Mouse (Mus musculus) left cerebral cortex, postnatal 14 days (tissue): ENCODE data around the gene Tbp. TPM values are rescaled to one million over a fixed set of nuclear protein-coding genes. Genes with fewer than 3 reads are reported as not detected.

Experiments
- DNase-seq, 2 experiments: peaks; one replicate each; pipeline ENCODE4 v3.0.0; 2021 to 2022; ENCODE audit warnings: low spot score in 2 of 2, mixed read lengths in 1 of 2
- intact Hi-C: fragments of 180-260 bp; cut with DNase I; formaldehyde crosslinking; loops from one replicate; pipeline ENCODE4 v1.15.1; 2025
- long read RNA-seq, 2 experiments: library from polyadenylated mRNA; stranded (forward); transcript quantifications; one replicate each; pipeline ENCODE4 v2.0.0; 2021
- total RNA-seq, 2 experiments: library from RNA; stranded (reverse); gene quantifications; 2 replicates each; pipeline ENCODE4 v1.2.3; 2021

The Tbp gene
- total RNA-seq, result 10 to 100 TPM; 25.3 to 31.0 TPM
- long read RNA-seq, experiment 1, full-length matches to known transcripts, result 8 of 16 reads
- long read RNA-seq, experiment 1, partial matches to known transcripts, result 2 of 16 reads
- long read RNA-seq, experiment 1, other reads (novel, unspliced or antisense), result 6 of 16 reads
- long read RNA-seq, experiment 2, full-length matches to known transcripts, result 9 of 15 reads
- long read RNA-seq, experiment 2, partial matches to known transcripts, result 1 of 15 reads
- long read RNA-seq, experiment 2, other reads (novel, unspliced or antisense), result 5 of 15 reads

DNA sequence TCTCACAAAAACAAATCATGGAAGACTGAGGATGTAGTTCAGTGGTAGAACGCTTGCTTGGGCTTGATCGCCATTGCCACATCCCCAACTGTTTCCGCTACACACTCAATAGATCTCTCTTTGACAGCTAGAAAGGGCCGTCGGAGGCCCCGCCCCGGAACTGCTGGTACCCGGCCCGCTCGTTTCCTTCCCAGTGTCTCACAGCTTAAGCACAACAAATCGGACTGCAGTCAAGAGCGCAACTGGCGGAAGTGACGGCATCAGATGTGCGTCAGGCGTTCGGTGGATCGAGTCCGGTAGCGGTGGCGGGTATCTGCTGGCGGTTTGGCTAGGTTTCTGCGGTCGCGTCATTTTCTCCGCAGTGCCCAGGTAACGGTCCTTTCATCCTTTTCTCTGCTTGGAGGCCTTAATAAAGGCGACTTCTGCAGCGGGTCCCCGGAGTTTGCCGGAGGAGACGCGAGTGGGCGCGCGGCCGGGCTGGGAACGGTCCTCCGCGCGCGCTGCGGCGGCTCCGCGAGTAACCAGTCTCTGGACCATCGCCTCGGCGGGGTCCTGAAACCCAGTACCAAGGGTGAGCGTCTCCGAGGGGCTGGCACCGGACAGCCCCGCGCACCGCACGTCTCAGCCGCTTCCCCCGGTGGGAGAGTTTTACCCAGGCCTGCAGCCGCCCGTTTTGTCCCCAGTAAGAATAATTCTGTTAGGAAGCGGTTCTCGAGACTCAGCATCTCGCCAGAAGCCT, at the start of gene Tbp, which contains the start of gene Psmb1:
Gene Tbp (plus strand): TSS at position 233 of the 739 bp plus-strand sequence.
Gene Psmb1 (minus strand): TSS at position 96 of the 739 bp plus-strand sequence.
- intact Hi-C loops, result no loop called here
- peak; percentile 98 for DNase-seq

DNA sequence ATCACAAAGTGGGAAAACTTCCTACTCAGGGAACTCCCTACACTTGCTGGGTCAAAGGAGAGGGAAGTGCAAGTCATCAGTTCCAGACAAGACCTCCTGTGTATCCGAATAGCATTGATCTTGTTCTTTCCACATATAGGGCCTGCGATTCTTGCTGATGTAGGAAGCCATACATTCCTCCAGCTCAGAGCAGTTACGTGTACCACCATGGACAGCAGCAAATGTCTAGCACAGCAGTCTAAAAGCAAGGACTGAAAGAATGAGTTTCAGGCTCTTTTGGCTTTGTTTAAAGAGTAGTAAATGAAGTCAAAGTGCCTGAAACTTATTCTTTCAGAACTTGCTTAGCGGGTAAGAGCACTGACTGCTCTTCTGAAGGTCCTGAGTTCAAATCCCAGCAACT, 44.5 kb upstream of the Tbp start:
- intact Hi-C loops, result no loop called here
- no peak for DNase-seq

DNA sequence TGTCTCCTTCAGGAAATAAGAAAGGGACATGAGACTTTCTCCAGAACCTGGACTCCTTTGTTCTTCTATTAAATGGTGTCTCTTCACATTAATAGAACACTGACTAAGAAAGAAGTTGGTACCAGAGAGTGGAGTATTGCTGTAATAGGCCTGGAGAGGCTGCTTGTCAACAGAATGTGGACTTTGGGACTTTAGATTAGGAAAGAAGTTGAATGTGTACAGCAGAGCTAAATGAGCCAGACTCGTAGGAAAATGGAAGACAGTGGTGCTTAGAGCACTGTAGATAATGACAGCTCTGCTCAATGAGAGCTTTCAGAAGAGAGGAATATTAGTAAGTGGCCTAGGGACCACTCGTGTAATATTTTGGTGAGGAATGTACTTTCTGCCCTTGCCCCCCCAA, 43.1 kb upstream of the Tbp start:
- intact Hi-C loops, result no loop called here
- DNase-seq, result no peak

DNA sequence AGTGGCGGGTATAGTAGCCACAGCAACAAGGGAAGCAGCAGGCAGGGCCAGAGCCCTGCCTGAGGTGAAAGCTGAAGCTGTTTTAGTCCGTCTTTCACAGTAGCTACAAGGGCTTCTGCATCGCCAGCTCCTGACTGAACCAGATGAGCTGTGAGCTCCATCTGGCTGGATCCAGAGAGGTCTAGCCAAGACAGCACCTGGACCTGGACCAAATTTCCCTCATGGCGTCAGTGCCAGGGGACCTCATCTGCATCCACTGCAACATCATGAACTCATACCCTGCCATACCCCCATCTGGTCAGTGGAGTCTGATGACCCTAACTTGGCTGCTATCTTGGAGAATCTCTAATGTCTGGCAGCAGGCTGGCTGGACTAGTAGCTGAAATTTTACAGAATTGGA, 39.9 kb upstream of the Tbp start:
- intact Hi-C loops, result no loop called here
- no peak for DNase-seq

DNA sequence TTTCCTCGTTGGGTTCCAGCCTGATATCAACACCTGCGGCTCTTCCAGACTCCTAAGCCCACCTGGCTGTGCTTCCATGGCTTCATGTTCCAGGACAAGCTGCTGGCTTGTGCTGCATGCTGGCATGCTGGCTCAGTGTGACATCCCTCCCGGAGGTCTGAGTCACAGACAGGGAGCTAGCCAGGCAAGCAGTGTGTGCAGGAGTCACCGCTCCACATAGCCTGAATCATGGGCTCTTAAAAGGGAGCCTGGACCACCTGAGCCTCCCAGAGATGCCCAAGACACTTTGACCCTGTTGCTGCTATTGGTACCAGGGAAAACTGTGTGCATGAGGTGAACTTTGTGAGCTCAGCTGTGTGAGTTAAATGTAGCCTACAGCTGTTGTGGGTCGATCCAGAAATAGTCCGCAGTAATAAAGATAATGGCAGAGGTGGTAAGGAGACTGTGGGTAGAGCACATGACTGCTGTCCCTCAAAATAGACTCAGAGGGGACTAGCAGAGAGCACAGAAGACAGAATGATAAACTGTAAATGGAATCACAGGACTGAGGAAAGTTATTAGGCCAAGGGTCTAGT, 37.7 kb upstream of the Tbp start:
- no peak for DNase-seq
- intact Hi-C loops, result no loop called here

DNA sequence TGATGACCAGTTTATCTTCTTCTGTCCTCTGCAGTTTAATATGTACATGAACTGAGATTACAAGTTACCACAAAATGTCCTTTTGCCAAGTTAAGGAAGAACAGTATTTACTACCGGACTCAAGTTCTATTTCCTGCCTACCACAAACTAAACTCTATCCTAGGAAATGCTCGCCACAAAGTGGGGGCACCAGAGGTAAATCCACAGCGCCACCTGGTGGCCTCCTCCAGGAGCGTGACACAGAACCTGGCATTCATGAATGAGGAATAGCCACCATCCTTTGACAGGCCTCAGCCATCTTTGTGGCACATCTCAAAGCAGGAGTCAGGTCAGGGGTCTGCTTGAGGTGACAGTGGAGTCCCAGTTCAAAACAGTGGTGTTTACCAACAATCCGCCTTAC, 32.0 kb upstream of the Tbp start:
- intact Hi-C loops, result loop anchor here (2.0 to 5.0 kb wide), 2 partner anchors 90 to 403 kb away; partner anchors contain the start of gene Dll1
- peak; percentile 64 to 75 for DNase-seq

DNA sequence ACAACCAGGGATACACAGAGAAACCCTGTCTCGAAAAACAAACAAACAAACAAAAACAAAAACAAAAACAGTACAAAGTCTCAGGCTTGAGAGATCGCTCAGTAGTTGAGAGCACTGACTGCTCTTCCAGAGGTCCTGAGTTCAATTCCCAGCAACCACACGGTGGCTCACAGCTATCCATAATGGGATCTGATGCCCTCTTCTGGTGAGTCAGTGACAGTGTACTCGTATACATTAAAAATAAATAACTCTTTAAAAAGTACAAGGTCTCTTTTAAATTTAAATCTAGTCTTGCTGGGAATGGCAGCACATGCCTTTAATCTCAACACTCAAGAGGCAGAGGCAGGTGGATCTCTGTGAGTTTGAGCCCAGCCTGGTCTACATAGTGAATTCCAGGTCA, 27.0 kb upstream of the Tbp start:
- DNase-seq, result no peak
- intact Hi-C loops, result no loop called here

DNA sequence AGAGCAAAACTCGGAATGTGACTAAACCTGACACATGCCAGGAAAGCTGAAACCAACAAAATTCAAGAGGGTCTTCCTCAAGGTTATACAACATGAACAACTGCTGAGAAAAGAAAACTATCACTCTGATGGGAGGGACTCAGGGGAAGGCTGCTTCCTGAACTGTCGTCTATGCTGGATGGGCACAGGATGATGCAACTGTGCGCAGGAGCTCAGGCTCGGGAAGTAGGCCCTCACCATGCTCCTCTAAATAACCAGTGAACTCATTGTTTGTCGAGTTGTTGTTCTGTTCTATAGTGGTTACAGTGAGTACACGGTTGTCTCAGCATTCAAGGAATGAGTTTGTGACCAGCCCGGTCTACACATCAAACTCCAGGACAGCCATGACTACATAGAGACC, 9.1 kb upstream of the Tbp start:
- DNase-seq, result no peak
- intact Hi-C loops, result no loop called here

DNA sequence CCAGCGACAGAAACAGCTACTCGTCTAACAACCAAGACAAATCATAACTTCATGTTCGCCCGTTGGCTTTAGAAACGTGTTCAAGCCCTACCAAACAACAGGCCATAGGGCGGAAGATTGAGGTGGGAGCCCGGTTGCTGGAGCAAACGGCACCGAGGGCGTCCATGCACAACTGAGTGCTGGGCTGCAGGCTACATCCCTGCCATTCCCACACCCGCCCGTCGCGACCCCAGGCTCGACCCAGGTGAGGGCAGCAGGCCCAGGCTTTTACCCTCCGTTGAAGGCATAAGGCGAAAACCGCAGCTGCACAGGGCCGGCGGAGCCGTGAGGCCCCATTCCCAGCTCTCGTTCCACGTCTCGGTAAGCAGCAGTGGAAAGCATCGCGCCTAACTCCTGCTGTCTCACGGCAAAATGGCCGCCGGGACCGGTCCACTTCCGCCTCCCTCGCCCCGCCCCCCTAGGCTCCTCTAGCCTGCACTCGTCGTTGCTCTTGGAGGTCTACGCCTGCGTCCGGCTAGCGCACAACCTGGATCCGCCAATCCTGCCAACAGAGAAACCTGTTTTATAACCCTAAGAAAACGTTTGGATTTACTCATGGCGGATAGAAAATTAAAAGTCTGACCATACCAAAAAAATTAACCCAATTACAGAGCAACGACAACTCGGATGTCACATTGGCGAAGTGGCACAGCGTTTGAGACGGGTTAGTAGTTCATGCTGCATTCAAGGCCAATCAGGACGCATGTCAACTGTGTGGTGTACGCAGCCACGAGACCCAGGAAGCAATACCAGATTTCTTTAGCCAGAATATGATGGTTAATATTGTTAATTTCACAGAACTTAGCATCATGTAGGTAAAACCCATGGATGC, 1.6 kb upstream of the Tbp start:
- DNase-seq, result peak; percentile 95 to 96
- intact Hi-C loops, result no loop called here

DNA sequence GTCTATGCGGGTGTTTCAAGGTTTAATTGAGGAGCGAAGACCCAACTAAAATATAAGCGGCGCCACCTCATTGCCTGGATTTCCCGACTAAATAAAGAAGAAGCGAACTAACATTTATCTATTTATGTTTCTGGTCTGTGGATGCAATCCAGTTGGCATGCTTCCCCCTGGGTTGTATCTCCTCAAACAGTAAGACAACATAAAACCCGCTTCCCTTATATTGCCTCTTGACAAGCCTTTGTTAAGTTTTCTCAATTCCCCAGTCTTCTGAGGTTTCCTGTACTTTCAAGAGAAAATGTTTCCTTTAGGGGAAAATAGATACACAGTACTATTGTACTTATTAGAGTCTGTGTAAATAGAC, 955 bp upstream of the Tbp start:
- intact Hi-C loops, result no loop called here
- DNase-seq, result peak; percentile 12 to 42

DNA sequence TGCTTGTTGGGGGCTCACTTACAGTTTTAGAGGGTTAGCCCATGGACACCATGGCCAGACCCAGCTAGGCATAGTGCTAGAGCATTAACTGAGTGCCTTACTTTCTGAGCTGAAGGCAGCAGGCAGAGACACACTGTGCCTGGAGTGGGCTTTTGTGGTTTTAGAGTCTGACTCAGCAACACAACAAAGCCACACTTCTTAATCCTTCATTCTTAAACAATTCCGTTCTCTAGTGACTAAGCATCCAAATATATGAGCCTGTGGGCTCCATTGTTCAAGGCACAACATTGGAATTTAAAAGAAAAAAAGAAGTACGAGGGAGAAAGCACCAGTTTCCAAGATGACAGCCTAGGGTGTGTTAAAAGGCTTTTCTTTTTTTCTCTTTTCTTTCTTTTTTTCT, 11.0 kb downstream of the Tbp start:
- intact Hi-C loops, result loop anchor here (10.0 kb wide), 1 partner anchor 254 kb away; no protein-coding TSS in a partner anchor
- DNase-seq, result no peak

DNA sequence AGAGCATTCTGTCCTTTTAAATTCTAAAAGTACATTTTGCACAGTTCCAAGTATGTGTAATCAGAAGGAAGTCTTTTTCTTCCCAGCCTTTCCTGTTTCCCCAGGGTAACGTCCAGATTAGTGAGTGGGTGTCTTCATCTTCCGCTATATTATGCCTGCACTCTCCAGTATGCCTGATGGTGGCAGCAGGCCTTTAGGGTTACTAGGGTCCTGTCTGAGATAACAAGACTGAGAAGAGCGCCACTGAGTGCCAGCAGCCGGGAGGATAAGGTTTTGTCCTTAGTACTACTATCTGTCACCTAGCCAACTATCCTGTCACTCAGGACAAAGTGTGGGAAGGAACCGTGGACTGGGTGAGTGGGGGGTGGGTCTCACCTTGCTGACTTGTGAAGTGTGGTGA, 18.1 kb downstream of the Tbp start:
- intact Hi-C loops, result loop anchor here (10.0 kb wide), 1 partner anchor 247 kb away; no protein-coding TSS in a partner anchor

DNA sequence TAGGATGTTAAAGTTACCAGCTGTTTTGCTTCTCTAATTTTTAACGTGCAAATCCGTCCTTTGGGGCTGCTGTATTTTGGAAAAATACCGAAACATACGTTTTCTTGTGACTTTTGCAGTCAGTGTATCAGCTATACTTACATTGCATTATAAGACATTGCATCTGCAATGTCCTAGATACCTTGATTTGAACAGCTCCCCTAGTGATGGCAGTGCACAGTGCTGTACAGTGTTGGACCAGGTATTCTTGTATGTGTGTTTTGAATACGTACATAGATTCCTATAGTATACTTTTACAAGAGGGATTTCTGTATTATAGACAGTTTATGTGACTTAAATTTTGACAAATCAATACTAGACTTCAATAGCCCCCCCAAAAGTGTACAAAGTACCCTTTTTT, 18.5 kb downstream of the Tbp start:
- intact Hi-C loops, result loop anchor here (10.0 kb wide), 1 partner anchor 247 kb away; no protein-coding TSS in a partner anchor
- DNase-seq, result no peak

More for the DNA sequence above, 18.1 kb downstream of the Tbp start:
- DNase-seq, result no peak

DNA sequence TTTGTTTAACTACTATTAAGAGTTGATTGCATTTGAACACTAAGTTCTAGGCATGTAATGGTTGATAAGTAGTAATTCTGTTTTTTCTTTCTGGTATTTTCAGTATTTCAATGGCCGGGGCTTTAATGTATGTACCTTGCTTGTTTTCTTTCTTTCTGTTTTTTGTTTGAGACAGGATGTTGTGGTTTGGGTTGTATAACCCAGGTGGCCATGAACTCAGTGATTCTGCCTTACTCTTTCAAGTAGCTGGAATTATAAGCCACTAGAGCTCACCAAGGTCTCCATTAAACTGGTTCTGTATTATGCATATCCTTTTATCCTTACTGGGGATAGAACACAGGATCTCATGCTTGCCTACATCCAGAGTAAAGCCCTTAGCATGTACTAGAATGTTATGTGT, 19.1 kb downstream of the Tbp start:
- intact Hi-C loops, result loop anchor here (10.0 kb wide), 1 partner anchor 246 kb away; no protein-coding TSS in a partner anchor
- no peak for DNase-seq

DNA sequence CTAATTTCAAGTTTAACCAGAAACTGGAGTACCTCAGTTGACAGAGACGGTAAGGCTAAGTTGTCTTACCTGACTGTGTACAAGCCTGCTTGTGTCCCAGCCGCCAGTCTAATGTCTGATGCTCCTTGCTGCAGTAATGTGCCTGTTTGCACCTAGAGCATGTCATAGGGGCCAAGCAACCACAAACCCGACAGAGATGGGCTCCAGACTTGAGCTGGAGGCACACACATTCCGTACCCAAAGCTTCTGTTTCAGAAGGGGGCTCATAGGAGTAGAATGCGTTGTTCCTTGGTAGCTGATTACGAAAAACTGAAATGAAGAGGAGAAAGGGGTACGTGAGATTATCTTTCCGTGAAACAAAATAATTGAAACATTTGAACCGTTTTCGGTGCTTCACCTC, 26.6 kb downstream of the Tbp start:
- DNase-seq, result no peak
- intact Hi-C loops, result loop anchor here (5.0 kb wide), 1 partner anchor 201 kb away; no protein-coding TSS in a partner anchor

DNA sequence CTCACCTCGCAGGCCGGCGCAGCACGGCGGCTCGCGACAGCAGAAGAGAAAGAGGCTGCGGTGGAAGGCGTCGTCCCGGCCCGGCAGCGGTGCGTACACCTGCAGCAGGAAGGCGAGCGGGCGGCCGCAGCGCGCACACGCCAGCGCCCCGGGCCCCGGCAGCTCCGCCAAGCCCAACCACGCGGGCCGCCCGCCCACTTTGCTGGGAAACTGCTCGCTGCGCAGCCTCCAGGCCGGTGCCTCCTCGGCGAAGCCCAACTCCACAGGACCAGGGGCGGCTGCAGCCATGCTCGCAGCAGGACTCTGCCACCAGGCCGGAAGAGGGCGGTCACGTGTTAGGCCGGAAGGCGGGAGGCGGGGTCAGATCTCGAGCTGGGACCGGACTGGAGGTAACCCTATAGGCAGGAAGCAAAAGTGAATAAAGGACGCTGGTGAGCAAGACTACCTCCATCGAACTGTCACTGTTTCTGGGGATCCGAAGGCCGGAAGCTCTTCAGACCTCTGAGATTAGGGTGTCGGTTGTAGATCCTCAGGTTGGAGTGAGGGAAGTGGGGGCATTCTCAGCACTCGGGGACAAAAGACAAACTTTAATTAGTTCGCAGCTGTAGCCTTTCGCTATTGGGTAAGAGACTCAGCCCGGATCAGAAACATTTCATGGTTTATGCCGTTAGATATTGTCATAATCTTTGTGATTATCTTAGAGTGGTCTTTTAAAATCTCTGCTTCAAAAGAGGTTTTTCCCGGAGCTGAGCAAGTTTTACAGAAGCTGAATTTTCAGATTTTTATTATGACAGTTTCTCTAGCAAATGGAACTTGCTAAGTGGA, 27.5 kb downstream of the Tbp start, which contains the start of gene Pdcd2:
Gene Pdcd2 (minus strand): TSS at position 316 of the 825 bp plus-strand sequence.
- intact Hi-C loops, result loop anchor here (5.0 kb wide), 1 partner anchor 200 kb away; no protein-coding TSS in a partner anchor
- DNase-seq, result peak; percentile 86 to 91

DNA sequence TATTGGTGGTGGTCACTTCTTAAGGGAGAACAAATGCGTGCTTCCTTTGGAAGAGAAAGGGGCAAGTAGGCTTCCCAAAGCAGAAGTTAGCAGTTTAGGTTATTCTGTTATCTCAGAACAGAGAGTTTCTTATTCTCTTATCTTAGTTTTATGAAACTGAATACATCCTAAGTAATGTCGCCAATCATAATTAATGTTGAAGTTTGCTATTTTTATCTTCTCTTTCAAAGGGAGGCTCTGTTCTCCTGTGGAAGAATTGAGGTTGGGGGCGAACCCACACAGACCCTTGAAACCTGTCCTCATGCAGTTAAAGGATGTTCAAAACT, 28.1 kb downstream of the Tbp start:
- intact Hi-C loops, result loop anchor here (5.0 kb wide), 1 partner anchor 200 kb away; no protein-coding TSS in a partner anchor
- no peak for DNase-seq

DNA sequence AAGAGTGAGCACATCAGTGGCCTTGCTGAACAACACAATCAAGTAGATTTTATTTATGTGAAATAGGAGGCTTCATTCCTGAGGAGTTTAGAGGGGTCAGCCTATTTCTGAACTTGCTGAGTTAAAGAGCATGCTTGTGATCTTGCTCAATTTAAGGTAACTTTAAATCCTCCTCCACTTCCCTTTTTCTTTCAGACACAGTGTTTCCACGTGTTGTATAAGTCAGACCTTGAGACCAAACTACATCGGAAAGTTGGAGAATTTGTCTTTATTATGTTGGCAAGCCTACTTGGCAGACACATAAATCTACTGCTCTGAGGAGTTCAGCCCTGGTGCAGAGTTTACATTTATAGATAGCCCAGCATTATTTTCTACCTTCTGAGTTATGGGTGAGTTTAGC, 29.2 kb downstream of the Tbp start:
- intact Hi-C loops, result loop anchor here (5.0 kb wide), 1 partner anchor 198 kb away; no protein-coding TSS in a partner anchor
- DNase-seq, result no peak
